Mouse (Mus musculus): Measurements from ENCODE around the gene Xpnpep2.

Gene Xpnpep2

DNA sequence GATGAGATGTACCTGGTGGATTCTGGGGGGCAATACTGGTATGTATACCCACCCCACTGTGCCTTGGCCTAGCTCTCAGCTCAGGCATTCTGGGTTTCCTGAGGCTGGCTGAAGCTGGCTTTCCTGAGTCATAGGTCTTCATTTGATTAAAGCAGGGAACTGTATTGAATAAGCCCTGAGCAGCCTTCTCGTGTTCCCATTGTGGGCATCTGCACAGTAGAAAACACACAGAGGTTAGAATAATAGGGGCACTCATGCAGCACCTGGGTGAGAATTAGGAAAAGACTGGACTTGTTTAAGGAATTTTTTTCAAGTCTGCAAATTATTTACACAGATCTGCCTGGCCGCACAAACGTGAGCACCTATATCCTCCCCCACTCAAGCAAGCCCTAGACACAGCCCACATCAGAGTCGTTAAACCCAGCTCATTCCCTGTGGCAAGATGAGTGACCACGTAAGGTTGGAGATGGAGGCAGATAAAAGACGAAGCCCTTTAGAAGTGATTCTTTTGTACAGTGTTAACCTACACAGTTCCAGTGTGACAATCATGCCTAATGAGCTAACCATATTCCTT is 18.5 kb downstream of the Xpnpep2 start:
- DNase-seq (ENCODE audit: low spot score) = no peak

DNA sequence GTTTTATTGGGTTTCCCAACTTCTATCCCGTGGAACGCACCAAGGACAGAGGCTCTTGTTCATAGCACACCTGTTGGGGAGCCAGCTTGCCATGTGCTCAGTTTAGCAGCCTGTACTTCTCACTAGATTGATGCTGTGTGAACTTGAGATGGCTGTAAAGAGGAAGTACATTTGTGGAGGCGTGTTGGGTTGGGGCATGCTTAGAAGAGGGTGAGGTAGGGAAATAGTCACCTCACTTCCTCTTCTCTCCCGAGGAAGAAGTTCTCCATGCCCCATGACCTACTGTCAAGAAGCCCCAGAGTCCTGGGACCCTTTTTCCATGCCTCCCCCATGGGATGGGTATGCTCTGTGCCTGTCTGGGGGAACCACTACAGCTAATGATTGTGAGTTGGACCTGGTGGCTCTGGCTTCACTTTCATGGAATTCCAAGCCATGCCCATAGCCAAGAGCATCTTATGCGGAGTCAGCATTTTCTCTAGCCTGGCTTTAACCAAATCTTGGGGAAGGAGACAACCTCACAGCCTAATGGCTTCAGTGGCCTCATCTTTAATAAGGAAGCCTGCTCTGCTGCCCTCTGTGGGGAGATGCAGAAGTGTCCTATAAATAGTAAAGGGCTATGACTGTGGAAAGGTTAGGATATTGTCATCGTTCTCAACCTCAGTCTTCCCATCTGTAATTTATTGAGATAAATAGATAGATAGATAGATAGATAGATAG is 19.1 kb downstream of the Xpnpep2 start:
- DNase-seq (ENCODE audit: low spot score) = no peak

DNA sequence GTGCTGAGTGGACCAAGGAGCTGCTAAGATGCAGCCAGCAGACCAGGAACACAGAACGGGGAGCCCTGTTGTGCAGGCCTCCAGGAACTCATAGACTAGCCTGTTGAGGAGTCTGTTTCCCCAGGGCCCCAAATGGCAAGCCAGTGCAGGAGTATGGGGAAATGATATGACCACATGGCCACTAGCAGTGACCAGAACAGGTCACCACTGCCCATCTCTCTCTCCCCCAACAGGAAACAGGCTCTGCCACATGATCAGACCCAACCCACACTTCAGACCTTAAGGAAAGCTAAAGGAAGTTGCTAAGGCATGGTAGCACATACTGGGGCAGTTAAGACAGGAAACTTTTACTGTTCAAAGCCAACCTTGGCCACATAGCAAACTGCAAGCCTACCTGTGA is 20.6 kb downstream of the Xpnpep2 start:
- no peak for DNase-seq (ENCODE audit: low spot score)

DNA sequence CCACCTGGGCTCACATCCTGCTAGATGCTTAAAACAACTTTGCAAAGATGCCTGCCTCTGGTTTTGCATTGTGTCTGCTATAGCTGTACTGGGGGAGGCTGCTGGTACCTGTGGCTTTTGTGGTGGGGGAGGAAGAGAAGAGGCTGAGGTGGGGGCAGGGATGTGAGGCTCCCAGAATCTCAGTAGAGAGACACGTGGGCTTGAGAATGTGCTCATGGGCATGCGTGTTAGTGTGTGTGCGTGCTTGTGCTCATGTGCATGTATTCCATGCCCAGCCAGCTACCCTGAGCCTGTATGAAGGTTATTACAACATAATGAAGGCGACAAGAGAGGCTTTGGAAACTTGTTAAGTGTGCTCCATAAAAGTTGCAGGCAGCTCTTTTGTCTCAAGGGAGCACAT is 28.4 kb downstream of the Xpnpep2 start:
- no peak for DNase-seq (ENCODE audit: low spot score)

DNA sequence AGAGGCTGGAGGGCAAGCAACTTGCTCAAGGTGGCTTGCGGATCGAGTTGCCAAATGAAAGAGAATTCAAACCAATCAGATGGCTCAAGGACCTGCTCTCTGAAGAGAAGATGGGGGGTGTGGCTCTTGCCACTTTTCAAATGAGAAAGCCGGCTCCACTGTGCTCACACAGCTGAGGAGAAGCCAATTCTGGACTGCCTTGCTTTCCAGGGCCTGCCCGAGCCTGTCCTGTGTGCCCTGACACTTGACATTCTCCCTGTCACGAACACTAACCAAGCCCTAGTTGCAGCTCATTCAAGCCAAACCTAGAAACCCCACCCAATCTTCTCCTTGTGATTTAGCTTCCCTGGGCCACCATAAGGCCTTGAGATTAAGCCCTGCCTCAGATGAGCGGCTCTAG is 29.5 kb downstream of the Xpnpep2 start:
- no peak for DNase-seq (ENCODE audit: low spot score)

DNA sequence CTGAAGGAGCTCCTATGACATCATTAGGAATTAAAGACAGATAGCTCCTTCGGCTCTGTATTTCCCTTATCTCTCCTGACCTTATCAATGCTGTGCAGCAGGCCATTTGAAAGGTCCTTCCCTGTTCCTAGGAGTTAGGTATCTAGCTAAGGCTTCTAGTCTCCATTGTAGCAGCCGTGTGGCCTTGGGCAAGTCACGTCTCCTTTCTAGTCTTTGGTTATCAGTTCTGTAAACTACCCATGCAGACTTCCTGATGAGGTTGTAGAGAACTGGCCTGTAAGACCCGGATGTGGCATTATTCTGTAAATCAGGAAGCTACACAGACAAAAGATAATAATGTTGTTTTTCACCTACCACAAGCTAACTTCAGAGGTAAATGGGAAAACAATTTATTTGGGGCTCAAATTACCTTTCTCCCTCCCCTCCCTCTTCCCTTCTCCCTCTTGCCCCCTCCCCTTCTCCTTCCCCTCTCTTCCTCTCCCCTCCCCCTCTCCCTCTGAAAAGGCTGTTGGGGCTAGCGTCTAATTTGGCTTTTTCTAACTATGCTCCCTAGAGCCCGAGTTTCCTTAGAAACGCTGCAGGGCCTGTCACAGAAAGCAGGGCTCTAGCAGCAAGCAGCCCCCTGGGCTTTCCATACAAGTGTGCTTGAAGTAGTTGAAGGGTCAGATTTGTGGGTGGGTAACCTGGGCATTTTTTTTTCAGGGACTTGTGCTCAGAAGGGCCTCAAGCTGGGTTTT is 30.2 kb downstream of the Xpnpep2 start:
- no peak for DNase-seq (ENCODE audit: low spot score)

DNA sequence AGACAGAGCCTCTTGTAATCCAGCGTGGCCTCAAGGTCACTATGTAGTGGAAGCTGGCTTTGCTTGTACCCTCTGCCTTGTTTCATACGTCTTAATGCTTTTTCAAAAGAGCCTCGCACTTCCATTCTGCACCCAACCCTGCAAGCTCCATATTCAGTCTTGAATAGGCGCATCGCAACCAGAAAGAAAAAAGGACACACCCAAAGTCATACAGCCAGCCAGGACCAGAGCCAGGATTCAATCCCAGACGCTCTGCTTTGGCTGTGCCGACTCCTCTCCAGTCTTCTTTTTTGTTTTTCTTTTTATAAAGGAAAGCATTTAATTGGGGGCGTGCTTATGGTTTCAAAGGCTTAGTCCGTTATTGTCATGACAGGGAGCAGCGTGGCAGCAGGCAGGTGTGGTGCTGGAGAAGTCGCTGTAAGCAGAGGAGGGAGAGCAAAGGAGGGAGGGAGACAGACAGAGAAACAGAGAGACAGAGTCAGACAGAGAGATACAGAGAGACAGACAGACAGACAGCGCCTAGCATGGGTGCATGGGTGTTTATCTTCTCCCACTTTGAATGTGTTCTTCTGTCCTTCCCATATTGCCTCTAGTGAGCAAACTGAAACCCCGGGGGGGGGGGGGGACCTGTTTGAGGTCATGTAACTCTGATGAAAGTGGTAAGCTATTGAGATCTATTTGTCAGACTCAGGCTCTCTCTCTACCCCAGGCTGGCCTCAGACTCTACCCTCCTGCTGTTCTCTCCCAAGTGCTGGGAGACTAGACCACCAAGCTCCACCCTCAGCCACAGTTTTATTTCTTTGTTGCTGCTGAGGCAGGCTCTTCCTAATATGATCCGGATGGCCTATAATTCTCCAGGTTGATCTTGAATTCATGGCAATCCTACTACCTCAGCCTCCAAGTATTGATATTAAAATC is 31.1 kb downstream of the Xpnpep2 start:
- no peak for DNase-seq (ENCODE audit: low spot score)

DNA sequence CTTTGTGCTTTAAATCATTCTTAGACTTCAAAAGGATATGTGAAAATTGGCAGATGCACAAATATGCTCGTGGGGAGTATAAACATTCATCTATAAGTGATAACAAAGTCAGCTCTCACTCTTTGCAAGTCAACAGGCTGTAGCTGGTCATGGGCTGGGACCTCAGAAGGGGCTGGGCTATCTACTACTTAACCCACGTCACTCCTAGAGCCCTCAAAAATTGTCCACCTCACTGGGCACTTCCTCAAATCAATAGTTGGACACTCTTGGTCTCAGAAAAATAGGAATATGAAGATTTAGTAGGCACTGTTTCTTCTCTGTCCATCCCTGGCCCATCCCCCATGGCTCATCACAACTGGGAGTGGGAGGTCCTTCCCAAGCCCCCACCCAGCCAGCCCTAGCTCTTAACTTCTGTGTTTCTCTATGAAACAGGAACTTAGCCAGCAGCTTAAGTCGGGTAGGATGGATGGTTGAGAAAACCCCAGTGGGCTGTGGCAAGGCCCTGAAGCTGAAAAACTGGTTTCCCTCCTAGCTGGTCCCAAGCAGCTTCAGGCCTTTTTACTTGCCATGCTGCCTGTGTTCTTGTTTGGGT is 31.9 kb downstream of the Xpnpep2 start:
- DNase-seq (ENCODE audit: low spot score) = no peak

DNA sequence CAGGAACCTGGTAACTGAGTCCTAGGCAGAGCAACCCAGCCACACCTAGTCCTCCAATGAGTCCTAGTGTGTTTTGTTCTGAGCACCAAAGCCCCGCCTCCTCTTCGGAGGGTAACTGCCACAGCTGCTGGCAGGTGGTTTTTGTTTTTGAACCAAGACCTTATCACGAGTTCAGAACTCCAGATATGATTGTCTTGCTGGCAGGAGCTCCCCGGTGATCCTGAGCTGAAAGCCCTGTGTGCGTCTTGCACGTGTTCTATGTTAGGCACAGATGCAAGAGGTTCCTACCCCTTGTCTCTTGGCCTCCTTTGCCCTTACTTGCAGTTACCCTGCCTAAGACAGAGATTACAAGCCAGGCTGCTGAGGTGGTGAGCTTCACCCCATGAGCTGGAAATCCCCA is 33.0 kb downstream of the Xpnpep2 start:
- DNase-seq (ENCODE audit: low spot score) = no peak

DNA sequence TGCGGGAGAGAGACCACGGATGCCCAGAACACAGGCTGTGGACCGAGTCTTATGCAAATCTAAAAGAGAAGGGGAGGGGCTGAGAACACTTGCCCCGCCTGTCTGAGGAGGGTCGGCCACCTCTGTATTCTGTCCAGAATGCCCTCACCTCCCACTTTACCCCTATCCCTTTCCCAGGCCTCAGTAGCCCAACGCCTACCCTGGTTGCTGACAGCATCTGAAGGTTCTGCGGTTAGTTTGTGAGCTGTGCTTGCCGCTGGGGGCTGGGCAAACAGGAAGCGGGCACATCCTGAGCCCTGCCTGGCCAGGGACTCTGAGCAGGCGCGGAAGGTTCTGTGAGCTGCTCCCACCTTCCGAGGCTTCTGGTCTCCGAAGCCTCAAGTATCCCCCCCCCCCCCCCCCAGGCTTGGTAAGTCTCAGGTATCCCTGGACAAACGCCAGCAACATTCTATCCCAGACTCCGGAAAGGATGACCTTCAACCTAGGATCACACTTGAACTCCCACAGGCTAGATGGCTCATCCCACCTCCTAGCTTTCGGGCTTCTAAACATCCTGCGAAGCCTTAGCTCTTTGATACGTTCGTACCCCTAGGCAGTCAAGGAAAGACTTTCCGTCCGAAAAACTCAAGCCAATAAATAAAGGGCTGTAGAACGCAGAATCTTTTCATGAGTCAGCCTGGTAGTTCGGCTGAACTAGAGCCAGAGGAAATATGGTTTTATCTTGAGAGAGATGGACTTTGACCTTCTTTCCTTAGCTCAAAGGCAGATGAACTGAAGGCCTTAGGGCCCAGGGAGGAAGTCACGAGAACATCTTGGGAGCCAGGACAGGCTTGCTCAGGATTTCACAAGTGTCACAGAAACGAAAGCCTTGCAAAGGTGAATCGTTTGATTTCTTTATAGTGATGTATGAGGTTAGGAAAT is 35.1 kb downstream of the Xpnpep2 start:
- DNase-seq (ENCODE audit: low spot score) = no peak

DNA sequence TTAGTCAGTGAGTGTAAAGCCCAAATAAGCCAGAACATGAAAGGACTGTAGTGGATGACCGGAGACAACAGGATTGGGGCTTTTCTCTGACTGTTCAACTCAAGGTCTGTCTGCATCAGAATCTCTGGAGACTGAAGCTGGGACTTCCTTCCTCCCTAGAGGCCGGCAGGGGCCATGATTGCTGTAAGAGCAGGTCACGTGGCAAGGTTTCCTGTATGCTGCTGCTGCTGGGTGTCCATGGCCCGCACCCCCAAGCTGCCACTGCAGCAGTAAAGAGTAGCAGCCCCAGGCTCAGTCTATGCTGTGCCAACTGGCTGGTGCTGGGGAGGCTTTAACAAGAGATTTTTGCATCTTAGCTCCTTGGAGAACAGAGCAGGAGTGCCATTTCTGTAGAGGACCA is 37.7 kb downstream of the Xpnpep2 start, which contains the start of gene Sash3:
TSS of gene Sash3 (plus strand) at position 175 of the 400 bp plus-strand sequence.
- no peak for DNase-seq (ENCODE audit: low spot score)

DNA sequence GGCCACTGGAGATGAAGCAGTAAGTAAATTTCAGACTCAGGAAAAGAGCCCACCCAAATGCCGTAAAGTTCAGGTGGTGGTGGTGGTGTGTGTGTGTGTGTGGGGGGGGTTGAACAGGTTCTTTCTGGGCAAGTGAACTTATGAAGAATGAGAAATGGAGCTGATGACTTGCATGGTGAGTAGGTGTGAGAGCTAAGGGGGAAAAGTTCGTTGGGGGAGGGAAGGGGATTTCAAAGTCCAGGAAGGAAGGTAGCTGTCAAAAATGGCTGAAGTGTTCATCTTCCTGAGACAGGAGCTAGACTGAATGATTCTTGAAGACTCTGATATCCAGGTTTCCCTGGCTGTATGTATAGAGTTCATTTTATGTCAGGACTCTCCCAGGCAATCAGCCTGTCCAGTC is 38.7 kb downstream of the Xpnpep2 start:
- no peak for DNase-seq (ENCODE audit: low spot score)

DNA sequence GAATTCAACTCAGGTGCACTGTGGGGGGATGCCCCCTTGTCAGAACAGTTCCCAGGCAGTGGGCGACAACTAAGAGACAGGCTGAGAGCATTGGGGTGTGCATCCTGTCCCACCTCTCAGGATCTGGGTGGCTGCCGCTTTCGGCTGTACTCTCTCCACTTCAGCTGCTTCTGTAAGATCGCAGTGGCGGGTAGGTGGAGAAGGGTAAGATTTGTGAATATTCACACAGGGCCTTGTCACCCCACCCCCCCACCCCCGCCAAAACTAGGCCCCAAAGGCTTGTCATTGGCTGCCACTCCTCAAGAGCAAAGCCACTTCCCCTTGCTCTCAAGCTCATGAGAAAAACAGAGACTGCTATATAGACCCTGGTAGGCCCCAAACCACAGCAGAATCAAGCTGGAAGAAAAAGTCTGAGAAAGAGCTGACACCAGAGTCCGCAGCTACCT is 39.2 kb downstream of the Xpnpep2 start:
- DNase-seq (ENCODE audit: low spot score) = no peak

DNA sequence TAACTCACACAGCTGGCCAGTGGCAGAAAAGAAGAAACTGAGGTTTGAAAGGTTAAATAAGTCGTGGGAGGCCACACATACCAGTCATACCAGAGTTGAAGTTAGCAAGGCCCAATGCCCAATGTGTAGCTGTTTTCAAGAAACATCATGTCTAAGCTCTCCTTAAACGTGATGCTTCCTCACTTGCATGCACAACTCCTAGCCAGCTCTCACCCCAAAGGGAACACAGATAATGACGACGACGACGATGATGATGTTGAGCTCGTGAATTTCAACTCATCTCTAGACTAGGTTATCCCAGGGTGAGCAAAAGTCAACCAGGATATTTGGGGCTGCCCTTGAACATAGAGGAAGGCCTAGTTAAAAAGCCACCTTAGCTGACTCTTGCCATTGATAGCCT is 43.6 kb downstream of the Xpnpep2 start:
- DNase-seq (ENCODE audit: low spot score) = no peak

DNA sequence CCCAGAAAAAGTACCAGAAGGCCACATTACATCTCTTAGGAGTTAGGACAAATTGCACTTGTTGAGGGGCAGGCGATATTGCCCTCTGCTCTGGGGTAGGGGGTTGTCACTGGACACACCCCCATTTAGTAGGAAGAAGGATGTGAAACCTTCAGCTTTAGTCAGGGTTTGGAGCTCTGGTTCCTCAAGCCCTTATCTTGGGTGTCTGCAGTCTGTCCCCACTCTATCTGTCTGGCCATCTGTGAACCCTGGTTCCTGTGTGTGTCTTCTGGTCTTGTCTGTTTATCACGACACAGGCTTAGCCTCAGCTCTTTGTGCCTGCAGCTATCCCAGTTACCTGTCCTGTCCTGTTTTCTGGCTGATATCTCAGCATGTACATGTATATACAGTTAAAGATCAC is 44.9 kb downstream of the Xpnpep2 start:
- no peak for DNase-seq (ENCODE audit: low spot score)

DNA sequence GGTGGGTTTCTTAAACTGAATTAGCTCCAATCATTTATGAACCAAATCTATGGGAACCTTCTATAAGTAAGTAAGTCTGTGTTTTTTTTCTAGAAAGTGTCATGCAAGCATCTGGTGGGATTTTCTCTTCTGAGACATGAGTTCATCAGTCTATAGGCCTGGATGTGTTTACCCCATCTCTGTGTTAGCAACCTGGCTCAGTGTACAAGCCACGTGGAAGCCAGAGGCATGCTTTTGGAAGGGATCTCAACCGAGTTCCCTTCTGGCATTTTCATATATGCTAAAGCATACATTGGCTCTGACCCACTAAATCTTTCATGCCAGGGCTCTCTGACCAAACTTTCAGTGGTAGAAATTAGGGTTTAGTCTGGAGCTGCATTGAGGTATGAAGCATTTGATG is 45.4 kb downstream of the Xpnpep2 start:
- DNase-seq (ENCODE audit: low spot score) = no peak

DNA sequence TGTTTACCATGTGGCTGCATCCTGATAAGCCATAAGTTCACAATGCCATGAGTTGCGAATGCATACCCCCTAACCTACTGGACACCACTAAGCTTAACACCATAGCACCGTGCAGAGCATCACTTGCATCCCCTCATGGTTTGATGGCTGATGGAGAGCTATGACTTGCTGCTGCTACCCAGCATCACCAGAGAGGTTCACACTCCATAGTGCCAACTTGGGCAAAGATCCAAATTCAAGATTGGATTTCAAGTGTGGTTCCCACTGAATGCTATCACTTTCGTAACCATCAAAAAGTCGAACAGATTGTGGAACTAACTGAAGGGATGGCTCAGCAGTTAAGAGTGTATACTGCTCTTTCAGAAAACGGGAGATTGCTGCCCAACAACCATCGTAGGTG is 47.0 kb downstream of the Xpnpep2 start:
- DNase-seq (ENCODE audit: low spot score) = no peak

DNA sequence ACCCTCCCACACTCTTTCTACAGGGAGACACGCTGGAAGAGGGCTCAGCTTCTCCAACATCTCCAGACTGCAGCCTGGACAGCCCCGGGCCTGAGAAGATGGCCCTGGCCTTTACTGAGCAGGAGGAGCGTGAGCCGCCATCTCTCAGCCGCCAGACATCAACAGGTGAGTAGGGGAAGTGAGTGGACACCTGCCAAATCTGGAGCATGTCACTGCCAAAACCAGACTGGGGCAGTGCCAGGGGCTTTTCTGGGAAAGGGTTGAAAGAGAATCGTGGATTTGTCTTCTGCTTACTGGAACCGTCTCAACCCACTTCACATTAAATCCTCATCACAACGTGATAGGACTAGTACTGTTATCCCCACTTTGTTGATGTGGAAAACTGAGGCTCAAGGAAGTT is 48.9 kb downstream of the Xpnpep2 start:
- DNase-seq (ENCODE audit: low spot score) = no peak

DNA sequence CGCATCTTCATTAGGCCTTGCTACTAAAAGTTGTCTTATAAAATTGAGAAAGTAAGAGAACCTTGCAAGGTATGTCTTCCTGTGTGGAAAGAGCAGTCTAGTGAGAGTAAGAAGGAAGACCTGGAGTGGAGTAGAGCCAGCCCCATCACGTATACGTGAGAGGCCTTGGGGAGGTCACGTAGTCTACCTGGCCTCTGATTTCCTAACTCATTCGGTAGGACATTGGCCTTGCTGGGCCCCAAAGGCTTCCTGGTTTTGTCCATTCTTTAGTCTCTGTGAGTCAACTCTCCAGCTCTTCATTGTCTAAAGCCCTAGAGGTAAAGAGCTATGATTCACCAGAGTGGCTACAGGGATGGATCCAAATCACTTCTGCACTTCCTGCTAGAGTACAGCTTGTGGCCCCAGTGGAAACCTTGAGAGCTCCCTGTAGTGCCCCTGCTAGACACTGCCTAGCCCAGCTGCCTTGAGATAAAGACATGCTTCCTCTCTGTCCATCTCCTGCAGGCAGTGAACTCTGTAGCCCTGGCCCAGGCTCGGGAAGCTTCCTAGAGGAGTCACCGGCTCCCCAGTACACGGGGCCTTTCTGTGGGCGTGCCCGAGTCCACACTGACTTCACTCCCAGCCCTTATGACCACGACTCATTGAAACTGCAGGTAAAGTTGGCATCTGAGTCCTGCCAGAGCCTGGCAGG is 49.8 kb downstream of the Xpnpep2 start:
- DNase-seq (ENCODE audit: low spot score) = no peak

DNA sequence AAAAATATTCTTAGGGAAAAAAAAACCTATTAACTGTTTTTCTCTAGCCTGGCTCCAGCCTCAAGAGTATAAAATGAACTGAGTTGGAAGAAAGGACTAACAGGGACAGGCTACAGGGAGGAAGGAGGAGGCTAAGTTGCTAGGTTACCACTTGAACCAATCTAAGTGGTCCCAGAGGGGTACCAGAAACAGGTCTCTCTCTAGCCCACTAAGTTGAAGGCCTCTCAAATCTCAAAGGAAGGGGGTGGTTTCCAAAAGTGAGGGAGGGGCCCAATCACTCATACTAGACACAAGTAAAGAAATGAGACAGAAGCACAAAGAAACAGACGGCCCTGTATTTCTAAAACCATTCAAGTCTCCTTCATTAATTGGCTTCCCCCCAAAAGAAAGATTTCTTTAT is 61.4 kb downstream of the Xpnpep2 start:
- no peak for DNase-seq (ENCODE audit: low spot score)

All from MN1 (cell line).